ENCODE assay signal across 23 mouse cellular contexts in genomic region chr16:41242841-41243240, GRCm38 (mm10).
A peak's percentile ranks its signal among the peaks of the same experiment; 100 is the strongest.
DNase-seq lines count a peak whose midpoint lies in the region; ATAC-seq and TF ChIP-seq lines count a peak whose summit lies in the region.
"Had no signal": no experiment of that assay in that cellular context is flagged by ENCODE, and none has a peak within 500 bp of the region (broad histone marks: within the 10 kb centered on the region; RNA-seq: fewer than 3 reads in every experiment).

No protein-coding gene starts in this region.

- H3K36me3 ChIP-seq in lung, embryonic 14.5 days (ENCODE audit: insufficient read depth): no peaks in the 10 kb centered on the region
- no peaks in the 10 kb centered on the region for H3K36me3 ChIP-seq in liver, adult 2 months (ENCODE audit: control insufficient read depth, insufficient read depth, low read length)
- H3K36me3 ChIP-seq in liver, embryonic 15.5 days (replicated peaks): no peaks in the 10 kb centered on the region
- H3K36me3 ChIP-seq in hindbrain, embryonic 12.5 days: no peaks in the 10 kb centered on the region
- H3K36me3 ChIP-seq: embryonic facial prominence, embryonic 10.5 days; forebrain, embryonic 10.5 days; limb, embryonic 13.5 days; midbrain, embryonic 12.5 days had no signal

- 33% methylated on average over 4 of the region's 4 CpGs for WGBS in lung, embryonic 14.5 days
- 37% methylated on average over 4 of the region's 4 CpGs for WGBS in lung, adult 2 months
- 12% methylated on average over 4 of the region's 4 CpGs for WGBS in liver, adult 2 months
- 45% methylated on average over 4 of the region's 4 CpGs for WGBS in liver, embryonic 15.5 days (ENCODE audit: insufficient replicate concordance)
- 75% methylated on average over 4 of the region's 4 CpGs for WGBS in hindbrain, embryonic 12.5 days

- peak; percentile 41 for DNase-seq in lung, embryonic 14.5 days
- DNase-seq in lung, adult 2 months: no peak
- peak; percentile 96 for DNase-seq in liver, adult 2 months (ENCODE audit: extremely low read depth, low read depth, low spot score)
- DNase-seq in lung, postnatal 14 days: peak; percentile 9
- no peak for DNase-seq in neural tube, embryonic 10.5 days (ENCODE audit: extremely low spot score, low spot score)
- DNase-seq: B cell, adult 2 months; cerebellum, adult 11 months; cerebellum, adult 9-11 months; gastrocnemius, postnatal 25 days; heart, postnatal 36 days; kidney, adult 2 months; kidney, postnatal 10 days had no signal

- H3K27ac ChIP-seq in lung, embryonic 14.5 days (ENCODE audit: low read depth): no peak overlapping the region
- no peak overlapping the region for H3K27ac ChIP-seq in liver, adult 2 months (replicated peaks; ENCODE audit: insufficient read depth, low read depth, low read length)
- H3K27ac ChIP-seq in liver, embryonic 15.5 days (replicated peaks): no peak overlapping the region
- H3K27ac ChIP-seq in hindbrain, embryonic 12.5 days: no peak overlapping the region
- H3K27ac ChIP-seq: embryonic facial prominence, embryonic 10.5 days; forebrain, embryonic 10.5 days; hindbrain, embryonic 14.5 days; layer of hippocampus, adult 2 months; limb, embryonic 13.5 days; midbrain, embryonic 12.5 days had no signal

- H3K9me3 ChIP-seq in lung, embryonic 14.5 days (ENCODE audit: low read depth, low read length): no peaks in the 10 kb centered on the region
- no peaks in the 10 kb centered on the region for H3K9me3 ChIP-seq in liver, embryonic 15.5 days (replicated peaks)
- H3K9me3 ChIP-seq in hindbrain, embryonic 12.5 days (replicated peaks): no peaks in the 10 kb centered on the region
- H3K9me3 ChIP-seq: embryonic facial prominence, embryonic 10.5 days; forebrain, embryonic 10.5 days; limb, embryonic 13.5 days; midbrain, embryonic 12.5 days had no signal

- no peaks in the 10 kb centered on the region for H3K4me1 ChIP-seq in lung, embryonic 14.5 days (ENCODE audit: insufficient read depth)
- H3K4me1 ChIP-seq in lung, adult 2 months (ENCODE audit: control insufficient read depth, insufficient read depth, low read length): no peaks in the 10 kb centered on the region
- peaks cover 2% of the 10 kb centered on the region; the same call in 1 of the 2 replicates for H3K4me1 ChIP-seq in liver, adult 2 months (ENCODE audit: control insufficient read depth, insufficient read depth, low read length)
- no peaks in the 10 kb centered on the region for H3K4me1 ChIP-seq in liver, embryonic 15.5 days (replicated peaks)
- H3K4me1 ChIP-seq in hindbrain, embryonic 12.5 days: no peaks in the 10 kb centered on the region
- H3K4me1 ChIP-seq: embryonic facial prominence, embryonic 10.5 days; forebrain, embryonic 10.5 days; limb, embryonic 13.5 days; midbrain, embryonic 12.5 days had no signal

- no peak overlapping the region for H3K4me3 ChIP-seq in lung, embryonic 14.5 days (ENCODE audit: low read depth, low read length)
- H3K4me3 ChIP-seq in lung, adult 2 months (replicated peaks; ENCODE audit: extremely low read depth, low read depth, low read length): no peak overlapping the region
- no peak overlapping the region for H3K4me3 ChIP-seq in liver, adult 2 months (ENCODE audit: insufficient read depth, low read depth, low read length)
- H3K4me3 ChIP-seq in liver, embryonic 15.5 days (replicated peaks): no peak overlapping the region
- H3K4me3 ChIP-seq in hindbrain, embryonic 12.5 days: no peak overlapping the region
- H3K4me3 ChIP-seq: embryonic facial prominence, embryonic 10.5 days; forebrain, embryonic 10.5 days; layer of hippocampus, adult 2 months; limb, embryonic 13.5 days; midbrain, embryonic 12.5 days had no signal

- no peak overlapping the region for H3K9ac ChIP-seq in lung, embryonic 14.5 days
- no peak overlapping the region for H3K9ac ChIP-seq in liver, adult 2 months (ENCODE audit: low read depth, low read length)
- no peak overlapping the region for H3K9ac ChIP-seq in liver, embryonic 15.5 days
- H3K9ac ChIP-seq in hindbrain, embryonic 12.5 days: no peak overlapping the region
- H3K9ac ChIP-seq: hindbrain, embryonic 14.5 days; limb, embryonic 13.5 days; midbrain, embryonic 12.5 days had no signal

- TF ChIP-seq CTCF in lung, embryonic 14.5 days (IDR thresholded peaks at IDR 0.05; ENCODE audit: low read depth): no peak
- TF ChIP-seq CTCF in lung, adult 2 months (IDR thresholded peaks at IDR 0.05; ENCODE audit: insufficient read depth, low read length): no peak
- no peak for TF ChIP-seq CTCF in liver, adult 2 months (IDR thresholded peaks at IDR 0.05; ENCODE audit: low read depth, low read length)

- no peak overlapping the region for H3K4me2 ChIP-seq in lung, embryonic 14.5 days
- H3K4me2 ChIP-seq in liver, embryonic 15.5 days: no peak overlapping the region
- H3K4me2 ChIP-seq in hindbrain, embryonic 12.5 days (replicated peaks): no peak overlapping the region
- H3K4me2 ChIP-seq: hindbrain, embryonic 14.5 days; limb, embryonic 13.5 days; midbrain, embryonic 12.5 days had no signal

- no peak for TF ChIP-seq POLR2A in lung, adult 2 months (IDR thresholded peaks at IDR 0.05; ENCODE audit: borderline replicate concordance, extremely low read depth, low read depth, low read length)
- TF ChIP-seq POLR2A in liver, adult 2 months (IDR thresholded peaks at IDR 0.05; ENCODE audit: extremely low read depth, insufficient read depth, low read length): no peak

- H3K79me2 ChIP-seq in liver, adult 2 months (ENCODE audit: control insufficient read depth, insufficient read depth, low read length): no peaks in the 10 kb centered on the region

- no peak for ATAC-seq in lung, embryonic 14.5 days (ENCODE audit: insufficient read depth)
- ATAC-seq in liver, embryonic 15.5 days (ENCODE audit: insufficient read depth): peak; percentile 93
- no peak for ATAC-seq in hindbrain, embryonic 12.5 days (ENCODE audit: low FRiP score)
- ATAC-seq in CD4-positive, CD25-positive, alpha-beta regulatory T cell, adult 4 months: no peak
- ATAC-seq: forebrain, embryonic 16.5 days; inflammation-experienced regulatory T-cells, adult 6 months had no signal

- no peaks in the 10 kb centered on the region for H3K27me3 ChIP-seq in lung, embryonic 14.5 days (ENCODE audit: insufficient read depth, low read length)
- H3K27me3 ChIP-seq in liver, adult 2 months (ENCODE audit: control insufficient read depth, insufficient read depth, low read length): no peaks in the 10 kb centered on the region
- no peaks in the 10 kb centered on the region for H3K27me3 ChIP-seq in liver, embryonic 15.5 days
- no peaks in the 10 kb centered on the region for H3K27me3 ChIP-seq in hindbrain, embryonic 12.5 days
- H3K27me3 ChIP-seq: limb, embryonic 13.5 days; midbrain, embryonic 12.5 days had no signal

Comparison
In these comparisons a context has a peak if more than half of its experiments do, and no peak if none do; other contexts are left out.
1. DNase-seq: peak in lung, embryonic 14.5 days (single experiment), liver, adult 2 months (single experiment) and lung, postnatal 14 days (single experiment); none in lung, adult 2 months (single experiment) and neural tube, embryonic 10.5 days (single experiment).